ENCODE assay signal across 15 mouse cellular contexts in the genomic region with DNA sequence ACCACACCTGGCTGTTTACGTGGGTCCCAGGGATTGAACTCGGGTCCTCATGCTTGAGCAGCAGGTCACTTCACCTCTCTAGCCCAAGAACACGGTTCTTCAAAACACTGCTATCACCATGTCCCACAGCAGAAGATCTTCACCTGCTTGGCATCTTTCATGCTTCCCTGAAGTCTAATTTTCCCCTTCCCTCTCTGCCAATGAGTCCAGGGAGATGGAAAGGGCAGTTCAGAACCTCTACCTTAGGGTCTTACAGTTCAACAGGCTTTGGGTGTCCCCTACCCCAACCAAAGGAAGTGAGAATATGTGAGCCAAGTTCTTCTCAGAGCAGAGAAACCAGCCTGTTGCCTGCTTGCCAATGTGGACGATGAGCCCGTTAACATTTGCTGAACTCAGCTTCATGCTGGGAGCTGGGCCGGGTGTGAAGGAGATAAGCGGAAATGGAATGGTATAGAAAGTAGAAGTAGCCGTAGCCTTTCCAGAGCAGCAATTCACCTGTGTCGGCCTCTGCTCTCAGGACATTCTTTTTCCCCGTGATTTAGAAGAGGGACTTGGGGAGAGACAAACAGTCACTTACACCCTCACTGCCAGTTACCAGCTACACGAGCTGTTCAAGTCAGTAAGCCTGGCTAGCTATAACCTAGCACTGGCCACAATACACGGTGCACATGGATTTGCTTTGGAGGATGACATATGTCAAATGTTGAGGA. TPM values are rescaled to one million over a fixed set of nuclear protein-coding genes. Genes with fewer than 3 reads are reported as not detected.
DNase-seq lines count a peak whose midpoint lies in the region; ATAC-seq and TF ChIP-seq lines count a peak whose summit lies in the region.
"Had no signal": no experiment of that assay in that cellular context is flagged by ENCODE, and none has a peak within 500 bp of the region (broad histone marks: within the 10 kb centered on the region; RNA-seq: fewer than 3 reads in every experiment).

No protein-coding gene starts in this region.

- H3K4me1 ChIP-seq in forebrain, embryonic 14.5 days (ENCODE audit: control insufficient read depth, insufficient read depth, low read length): peaks cover 4% of the 10 kb centered on the region; the same call in 1 of the 2 replicates
- H3K4me1 ChIP-seq in forebrain, embryonic 11.5 days (replicated peaks; ENCODE audit: control insufficient read depth, insufficient read depth, low read length): no peaks in the 10 kb centered on the region
- 0 out of 2 replicates have a peak, but pooled peaks cover 9% of the 10 kb centered on the region for H3K4me1 ChIP-seq in lung, embryonic 14.5 days (ENCODE audit: insufficient read depth)
- H3K4me1 ChIP-seq in cortical plate, adult 2 months (ENCODE audit: control insufficient read depth, insufficient read depth, low read length): peaks cover 5% of the 10 kb centered on the region
- H3K4me1 ChIP-seq in midbrain, embryonic 14.5 days (ENCODE audit: control insufficient read depth, insufficient read depth, low read length): peaks cover 3% of the 10 kb centered on the region; the same call in 1 of the 2 replicates
- H3K4me1 ChIP-seq: embryonic facial prominence, embryonic 15.5 days; heart, embryonic 15.5 days had no signal

- H3K27me3 ChIP-seq in forebrain, embryonic 14.5 days (replicated peaks; ENCODE audit: control insufficient read depth, insufficient read depth, low read length): no peaks in the 10 kb centered on the region
- no peaks in the 10 kb centered on the region for H3K27me3 ChIP-seq in forebrain, embryonic 11.5 days (ENCODE audit: control insufficient read depth, insufficient read depth, low read length)
- no peaks in the 10 kb centered on the region for H3K27me3 ChIP-seq in lung, embryonic 14.5 days (ENCODE audit: insufficient read depth, low read length)
- no peaks in the 10 kb centered on the region for H3K27me3 ChIP-seq in midbrain, embryonic 14.5 days (ENCODE audit: control insufficient read depth, insufficient read depth, low read length)
- H3K27me3 ChIP-seq: embryonic facial prominence, embryonic 15.5 days; heart, embryonic 15.5 days had no signal

- no peak for TF ChIP-seq CTCF in lung, embryonic 14.5 days (IDR thresholded peaks at IDR 0.05; ENCODE audit: low read depth)
- no peak for TF ChIP-seq CTCF in cortical plate, adult 2 months (IDR thresholded peaks at IDR 0.05; ENCODE audit: extremely low read depth, insufficient read depth, low read length)

- no peak overlapping the region for H3K9ac ChIP-seq in forebrain, embryonic 14.5 days (ENCODE audit: low read length)
- H3K9ac ChIP-seq in forebrain, embryonic 11.5 days (ENCODE audit: low read length): no peak overlapping the region
- H3K9ac ChIP-seq in lung, embryonic 14.5 days: no peak overlapping the region
- H3K9ac ChIP-seq in midbrain, embryonic 14.5 days (replicated peaks; ENCODE audit: low read length): no peak overlapping the region
- H3K9ac ChIP-seq: embryonic facial prominence, embryonic 15.5 days; heart, embryonic 15.5 days had no signal

- TF ChIP-seq POLR2A in cortical plate, adult 2 months (IDR thresholded peaks at IDR 0.05; ENCODE audit: extremely low read depth, insufficient read depth, low read length): no peak

- H3K9me3 ChIP-seq in forebrain, embryonic 14.5 days (replicated peaks; ENCODE audit: control insufficient read depth, low read length): no peaks in the 10 kb centered on the region
- H3K9me3 ChIP-seq in forebrain, embryonic 11.5 days (ENCODE audit: control insufficient read depth, low read length): no peaks in the 10 kb centered on the region
- H3K9me3 ChIP-seq in lung, embryonic 14.5 days (ENCODE audit: low read depth, low read length): no peaks in the 10 kb centered on the region
- no peaks in the 10 kb centered on the region for H3K9me3 ChIP-seq in midbrain, embryonic 14.5 days (ENCODE audit: control insufficient read depth, low read length)
- H3K9me3 ChIP-seq: embryonic facial prominence, embryonic 15.5 days; heart, embryonic 15.5 days had no signal

- 0 out of 2 replicates have a peak, but pooled peaks have one; percentile 25 for ATAC-seq in forebrain, embryonic 14.5 days
- no peak for ATAC-seq in forebrain, embryonic 11.5 days (replicated peaks; ENCODE audit: low FRiP score)
- no peak for ATAC-seq in lung, embryonic 14.5 days (ENCODE audit: insufficient read depth)
- ATAC-seq in midbrain, embryonic 14.5 days (ENCODE audit: low FRiP score, low TSS enrichment): no peak

- no peak for DNase-seq in forebrain, embryonic 14.5 days (ENCODE audit: low spot score)
- no peak for DNase-seq in forebrain, embryonic 11.5 days (ENCODE audit: low spot score)
- DNase-seq in lung, embryonic 14.5 days: no peak
- DNase-seq in lung, adult 18-20 months: no peak
- no peak for DNase-seq in midbrain, embryonic 14.5 days
- no peak for DNase-seq in layer of hippocampus, adult 11-12 months (ENCODE audit: low spot score)
- DNase-seq: adrenal gland, postnatal 25 days; heart, adult 11 months; kidney, adult 18-20 months; kidney, postnatal 10 days; thymus, postnatal 25 days had no signal

- no peaks in the 10 kb centered on the region for H3K36me3 ChIP-seq in forebrain, embryonic 14.5 days (ENCODE audit: control insufficient read depth, insufficient read depth, low read length)
- H3K36me3 ChIP-seq in forebrain, embryonic 11.5 days (ENCODE audit: control insufficient read depth, insufficient read depth, low read length): no peaks in the 10 kb centered on the region
- no peaks in the 10 kb centered on the region for H3K36me3 ChIP-seq in lung, embryonic 14.5 days (ENCODE audit: insufficient read depth)
- no peaks in the 10 kb centered on the region for H3K36me3 ChIP-seq in midbrain, embryonic 14.5 days (ENCODE audit: control insufficient read depth, insufficient read depth, low read length)
- H3K36me3 ChIP-seq: embryonic facial prominence, embryonic 15.5 days; heart, embryonic 15.5 days had no signal

- no peak overlapping the region for H3K4me2 ChIP-seq in forebrain, embryonic 14.5 days (ENCODE audit: low read length)
- H3K4me2 ChIP-seq in forebrain, embryonic 11.5 days (ENCODE audit: low read depth, low read length, severe bottlenecking): no peak overlapping the region
- no peak overlapping the region for H3K4me2 ChIP-seq in lung, embryonic 14.5 days
- no peak overlapping the region for H3K4me2 ChIP-seq in midbrain, embryonic 14.5 days (ENCODE audit: low read length)
- H3K4me2 ChIP-seq: embryonic facial prominence, embryonic 15.5 days; heart, embryonic 15.5 days had no signal

- WGBS in forebrain, embryonic 14.5 days: 91% methylated on average over 12 of the region's 12 CpGs
- WGBS in forebrain, embryonic 11.5 days: 90% methylated on average over 12 of the region's 12 CpGs
- WGBS in lung, embryonic 14.5 days: 68% methylated on average over 12 of the region's 12 CpGs
- 92% methylated on average over 12 of the region's 12 CpGs for WGBS in midbrain, embryonic 14.5 days

- H3K4me3 ChIP-seq in forebrain, embryonic 14.5 days (ENCODE audit: low read depth, low read length): no peak overlapping the region
- no peak overlapping the region for H3K4me3 ChIP-seq in forebrain, embryonic 11.5 days (ENCODE audit: low read depth, low read length)
- H3K4me3 ChIP-seq in lung, embryonic 14.5 days (ENCODE audit: low read depth, low read length): no peak overlapping the region
- no peak overlapping the region for H3K4me3 ChIP-seq in cortical plate, adult 2 months (ENCODE audit: insufficient read depth, low read length)
- no peak overlapping the region for H3K4me3 ChIP-seq in midbrain, embryonic 14.5 days (replicated peaks; ENCODE audit: low read depth, low read length)
- H3K4me3 ChIP-seq: embryonic facial prominence, embryonic 15.5 days; heart, embryonic 15.5 days had no signal

- peak overlapping the region; percentile 59 for H3K27ac ChIP-seq in forebrain, embryonic 14.5 days (ENCODE audit: low read depth, low read length)
- H3K27ac ChIP-seq in forebrain, embryonic 11.5 days (ENCODE audit: low read depth, low read length): no peak overlapping the region
- H3K27ac ChIP-seq in lung, embryonic 14.5 days (ENCODE audit: low read depth): peak overlapping the region; percentile 52
- peak overlapping the region; percentile 20 for H3K27ac ChIP-seq in cortical plate, adult 2 months (ENCODE audit: insufficient read depth, low read length)
- 0 out of 2 replicates have a peak overlapping the region, but pooled peaks have one; percentile 26 for H3K27ac ChIP-seq in midbrain, embryonic 14.5 days (replicated peaks; ENCODE audit: low read depth, low read length)
- H3K27ac ChIP-seq: embryonic facial prominence, embryonic 15.5 days; heart, embryonic 15.5 days had no signal

RNA-seq across cellular contexts. Expression of a gene that starts 21.2 kb away (rescaled TPM):
- polyA plus RNA-seq in forebrain, embryonic 14.5 days (2014; fragmentation: Nextera tagmentation; extraction: Ambion mirVana): not detected in 2 replicates
- 0.28 TPM in 1 of 2 replicates, not detected in the other for polyA plus RNA-seq in forebrain, embryonic 11.5 days (2014; fragmentation: Nextera tagmentation; extraction: Ambion mirVana)
- 0.17 TPM in 1 of 2 replicates, not detected in the other for polyA plus RNA-seq in lung, embryonic 14.5 days (2014; fragmentation: Nextera tagmentation; extraction: Ambion mirVana)
- 5.8 and 6.0 TPM in 2 replicates for polyA plus RNA-seq in cortical plate, adult 2 months (2012; rRNA removed)
- polyA plus RNA-seq in midbrain, embryonic 14.5 days (2014; fragmentation: Nextera tagmentation; extraction: Ambion mirVana): not detected in 2 replicates
- polyA plus RNA-seq: embryonic facial prominence, embryonic 15.5 days; heart, embryonic 15.5 days; neural tube, embryonic 14.5 days had no signal

RNA-seq across cellular contexts. Expression of a gene that starts 30.8 kb away (rescaled TPM):
- polyA plus RNA-seq in forebrain, embryonic 14.5 days (2014; fragmentation: Nextera tagmentation; extraction: Ambion mirVana): 0.34 and 0.49 TPM in 2 replicates
- 0.19 and 0.20 TPM in 2 replicates for polyA plus RNA-seq in forebrain, embryonic 11.5 days (2014; fragmentation: Nextera tagmentation; extraction: Ambion mirVana)
- 0.41 and 0.46 TPM in 2 replicates for polyA plus RNA-seq in lung, embryonic 14.5 days (2014; fragmentation: Nextera tagmentation; extraction: Ambion mirVana)
- 1.3 and 2.3 TPM in 2 replicates for polyA plus RNA-seq in cortical plate, adult 2 months (2012; rRNA removed)
- polyA plus RNA-seq in midbrain, embryonic 14.5 days (2014; fragmentation: Nextera tagmentation; extraction: Ambion mirVana): 0.20 and 0.54 TPM in 2 replicates
